In genomic region chr14:21902456-21902855, GRCm38 (mm10) we compare ENCODE assay signal across 24 mouse cellular contexts. TPM values are rescaled to one million over a fixed set of nuclear protein-coding genes. Genes with fewer than 3 reads are reported as not detected.
A peak's percentile ranks its signal among the peaks of the same experiment; 100 is the strongest.
DNase-seq lines count a peak whose midpoint lies in the region; ATAC-seq and TF ChIP-seq lines count a peak whose summit lies in the region.
"Had no signal": no experiment of that assay in that cellular context is flagged by ENCODE, and none has a peak within 500 bp of the region (broad histone marks: within the 10 kb centered on the region; RNA-seq: fewer than 3 reads in every experiment).

No protein-coding gene starts in this region.

- no peaks in the 10 kb centered on the region for H3K9me3 ChIP-seq in hindbrain, embryonic 10.5 days
- no peaks in the 10 kb centered on the region for H3K9me3 ChIP-seq in hindbrain, embryonic 16.5 days (ENCODE audit: control insufficient read depth, low read length)
- H3K9me3 ChIP-seq in embryonic facial prominence, embryonic 10.5 days: no peaks in the 10 kb centered on the region
- H3K9me3 ChIP-seq in stomach, postnatal 0 days (ENCODE audit: control insufficient read depth, low read length): no peaks in the 10 kb centered on the region
- H3K9me3 ChIP-seq: embryonic facial prominence, embryonic 15.5 days; forebrain, embryonic 10.5 days; hindbrain, embryonic 12.5 days had no signal

- no peaks in the 10 kb centered on the region for H3K27me3 ChIP-seq in hindbrain, embryonic 10.5 days (ENCODE audit: insufficient read depth, poor library complexity, severe bottlenecking)
- H3K27me3 ChIP-seq in hindbrain, embryonic 16.5 days (replicated peaks; ENCODE audit: control insufficient read depth, insufficient read depth, low read length): no peaks in the 10 kb centered on the region
- H3K27me3 ChIP-seq in embryonic facial prominence, embryonic 10.5 days (replicated peaks; ENCODE audit: low read depth, poor library complexity, severe bottlenecking): no peaks in the 10 kb centered on the region
- no peaks in the 10 kb centered on the region for H3K27me3 ChIP-seq in stomach, postnatal 0 days (ENCODE audit: control insufficient read depth, insufficient read depth, low read length)
- H3K27me3 ChIP-seq: CH12.LX; embryonic facial prominence, embryonic 15.5 days; hindbrain, embryonic 12.5 days had no signal

- no peak overlapping the region for H3K9ac ChIP-seq in hindbrain, embryonic 16.5 days (ENCODE audit: low read depth, low read length)
- no peak overlapping the region for H3K9ac ChIP-seq in stomach, postnatal 0 days (ENCODE audit: low read length)
- H3K9ac ChIP-seq: embryonic facial prominence, embryonic 15.5 days; hindbrain, embryonic 12.5 days had no signal

- H3K4me1 ChIP-seq in hindbrain, embryonic 10.5 days (replicated peaks): peaks cover 42% of the 10 kb centered on the region
- H3K4me1 ChIP-seq in hindbrain, embryonic 16.5 days (ENCODE audit: control insufficient read depth, insufficient read depth, low read depth, low read length): peaks cover 12% of the 10 kb centered on the region
- H3K4me1 ChIP-seq in embryonic facial prominence, embryonic 10.5 days: peaks cover 44% of the 10 kb centered on the region
- H3K4me1 ChIP-seq in stomach, postnatal 0 days (replicated peaks; ENCODE audit: control insufficient read depth, insufficient read depth): peaks cover 2% of the 10 kb centered on the region; the same call in 1 of the 2 replicates

- H3K4me3 ChIP-seq in hindbrain, embryonic 10.5 days: no peak overlapping the region
- H3K4me3 ChIP-seq in hindbrain, embryonic 16.5 days (ENCODE audit: low read length): no peak overlapping the region
- H3K4me3 ChIP-seq in embryonic facial prominence, embryonic 10.5 days: no peak overlapping the region
- no peak overlapping the region for H3K4me3 ChIP-seq in stomach, postnatal 0 days (ENCODE audit: low read depth, low read length)
- H3K4me3 ChIP-seq: embryonic facial prominence, embryonic 15.5 days; erythroblast, embryonic 14.5 days; forebrain, embryonic 10.5 days; gastrocnemius, adult 2 months; hindbrain, embryonic 12.5 days had no signal

- H3K36me3 ChIP-seq in hindbrain, embryonic 10.5 days: no peaks in the 10 kb centered on the region
- H3K36me3 ChIP-seq in hindbrain, embryonic 16.5 days (ENCODE audit: control insufficient read depth, insufficient read depth, low read length): no peaks in the 10 kb centered on the region
- no peaks in the 10 kb centered on the region for H3K36me3 ChIP-seq in embryonic facial prominence, embryonic 10.5 days (replicated peaks)
- H3K36me3 ChIP-seq in stomach, postnatal 0 days (ENCODE audit: control insufficient read depth, insufficient read depth, low read length): no peaks in the 10 kb centered on the region
- H3K36me3 ChIP-seq: embryonic facial prominence, embryonic 15.5 days; forebrain, embryonic 10.5 days; hindbrain, embryonic 12.5 days had no signal

- WGBS in hindbrain, embryonic 10.5 days: 77% methylated on average over 3 of the region's 3 CpGs
- WGBS in hindbrain, embryonic 16.5 days: 72% methylated on average over 3 of the region's 3 CpGs
- 83% methylated on average over 3 of the region's 3 CpGs for WGBS in embryonic facial prominence, embryonic 10.5 days
- WGBS in stomach, postnatal 0 days: 88% methylated on average over 3 of the region's 3 CpGs

- no peak for TF ChIP-seq CTCF in stomach, postnatal 0 days (IDR thresholded peaks at IDR 0.05; ENCODE audit: low read depth)

- no peak for TF ChIP-seq EP300 in stomach, postnatal 0 days (optimal IDR thresholded peaks at IDR 0.05)

- DNase-seq in adrenal gland, adult 8-10 months: peak; percentile 32
- no peak for DNase-seq in adrenal gland, postnatal 25 days
- DNase-seq in hindbrain, embryonic 10.5 days (ENCODE audit: low spot score): no peak
- no peak for DNase-seq in embryonic facial prominence, embryonic 10.5 days (ENCODE audit: low spot score)
- no peak for DNase-seq in stomach, postnatal 0 days (ENCODE audit: low spot score)
- DNase-seq in kidney, postnatal 10 days: no peak
- DNase-seq: cerebellum, adult 18-20 months; cerebellum, postnatal 10 days; gastrocnemius, adult 2 months; gastrocnemius, postnatal 36 days; heart, adult 18-20 months; heart, postnatal 36 days; kidney, adult 11 months had no signal

- H3K27ac ChIP-seq in hindbrain, embryonic 10.5 days: peak overlapping the region; percentile 85; the same call in 1 of the 2 replicates
- H3K27ac ChIP-seq in hindbrain, embryonic 16.5 days (ENCODE audit: low read depth, low read length): no peak overlapping the region
- H3K27ac ChIP-seq in embryonic facial prominence, embryonic 10.5 days (replicated peaks): peak overlapping the region; percentile 78
- peak overlapping the region; percentile 65; the same call in 1 of the 2 replicates for H3K27ac ChIP-seq in stomach, postnatal 0 days (replicated peaks)
- H3K27ac ChIP-seq: embryonic facial prominence, embryonic 15.5 days; forebrain, embryonic 10.5 days; hindbrain, postnatal 0 days had no signal

- no peak overlapping the region for H3K4me2 ChIP-seq in hindbrain, embryonic 16.5 days (ENCODE audit: low read length)
- no peak overlapping the region for H3K4me2 ChIP-seq in stomach, postnatal 0 days (replicated peaks; ENCODE audit: low read depth)
- H3K4me2 ChIP-seq: heart, embryonic 11.5 days; hindbrain, embryonic 12.5 days had no signal

- no peak for ATAC-seq in hindbrain, embryonic 16.5 days
- ATAC-seq in stomach, postnatal 0 days (ENCODE audit: low FRiP score, low TSS enrichment): no peak
- ATAC-seq: activated CD4-positive, CD25-positive, alpha-beta regulatory T cell, adult 4 months; forebrain, embryonic 14.5 days; Patski had no signal

RNA-seq across cellular contexts. Expression of gene Comtd1, which starts 53.7 kb away (rescaled TPM):
- total RNA-seq in adrenal gland, adult 8-10 months (2022): 10 to 100 TPM; 75.0 to 92.2 (median 80.6) TPM
- total RNA-seq in adrenal gland, postnatal 25 days (2021): 67.2 and 75.0 TPM in 2 replicates
- 15.7 and 16.8 TPM in 2 replicates for polyA plus RNA-seq in hindbrain, embryonic 10.5 days (2016; fragmentation: Nextera tagmentation; extraction: Ambion mirVana)
- polyA plus RNA-seq in hindbrain, embryonic 16.5 days (2015; fragmentation: Nextera tagmentation; extraction: Ambion mirVana): 59.2 and 68.9 TPM in 2 replicates
- 17.4 and 18.3 TPM in 2 replicates for polyA plus RNA-seq in embryonic facial prominence, embryonic 10.5 days (2016; fragmentation: Nextera tagmentation; extraction: Ambion mirVana)
- polyA plus RNA-seq in stomach, postnatal 0 days (2015; fragmentation: Nextera tagmentation; extraction: Ambion mirVana): 39.2 and 45.8 TPM in 2 replicates
